Mouse (Mus musculus) urinary bladder, postnatal 4 days (tissue): ENCODE measurements around the gene Ugt1a7c.
"Not testable (repeated sequence)": the region's sequence is repeated elsewhere in the genome, so short reads cannot be mapped to it uniquely, and the experiment has no call there.

Experiments
- DNase-seq, 2 experiments: peaks; one replicate each; pipeline ENCODE4 v3.0.0; 2021 to 2022; ENCODE audit warnings: low spot score in 2 of 2

The Ugt1a7c gene

DNA sequence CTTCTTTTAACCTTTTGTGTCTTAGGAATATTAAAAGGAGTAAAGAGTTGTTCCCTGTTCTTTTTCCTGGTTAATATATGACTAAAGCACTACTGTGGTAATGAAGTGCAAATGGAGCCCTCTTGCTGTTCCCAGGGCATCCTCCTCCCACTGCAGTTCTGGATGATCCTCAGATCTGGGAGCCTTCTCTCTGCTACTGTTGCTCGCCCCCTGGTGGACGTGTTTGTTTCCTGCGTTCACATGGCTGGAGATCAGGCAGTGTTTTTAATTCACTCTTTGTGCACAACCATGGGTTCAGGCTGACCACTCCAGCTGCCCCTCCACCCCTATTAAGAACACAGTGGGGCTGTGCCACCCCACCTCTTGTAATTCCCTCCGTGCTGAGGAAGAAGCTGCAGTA is 25.7 kb downstream of the Ugt1a7c start:
- DNase-seq = not testable (repeated sequence)

GRCm38 (mm10) chr1:88121521-88121920 is 26.7 kb downstream of the Ugt1a7c start:
- not testable (repeated sequence) for DNase-seq

DNA sequence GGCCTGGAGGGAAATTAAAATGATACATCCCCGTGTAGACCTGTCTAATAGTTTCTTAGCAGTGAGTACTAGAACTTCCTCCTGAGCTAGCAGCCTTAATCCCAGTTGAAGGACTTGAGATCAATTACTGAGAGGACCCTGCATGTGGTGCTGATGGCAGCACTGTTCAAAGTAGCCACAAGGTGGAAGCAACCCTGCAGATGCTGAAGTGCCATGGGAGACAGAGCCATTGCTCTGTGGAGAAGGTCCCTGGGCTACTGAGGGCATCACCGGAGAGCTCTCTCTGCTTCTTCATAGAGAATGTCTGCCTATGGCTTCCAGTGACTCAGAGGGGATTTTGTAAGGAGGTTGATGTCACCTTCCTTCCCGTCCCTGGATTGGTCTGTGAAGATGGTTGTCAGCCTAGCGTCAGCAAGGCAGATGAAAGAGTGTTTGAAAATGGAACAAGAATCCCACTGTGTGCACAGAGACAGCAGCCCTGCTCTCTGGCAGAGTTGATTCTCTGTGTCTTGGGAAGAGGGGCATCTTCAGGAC is 31.0 kb downstream of the Ugt1a7c start:
- not testable (repeated sequence) for DNase-seq

DNA sequence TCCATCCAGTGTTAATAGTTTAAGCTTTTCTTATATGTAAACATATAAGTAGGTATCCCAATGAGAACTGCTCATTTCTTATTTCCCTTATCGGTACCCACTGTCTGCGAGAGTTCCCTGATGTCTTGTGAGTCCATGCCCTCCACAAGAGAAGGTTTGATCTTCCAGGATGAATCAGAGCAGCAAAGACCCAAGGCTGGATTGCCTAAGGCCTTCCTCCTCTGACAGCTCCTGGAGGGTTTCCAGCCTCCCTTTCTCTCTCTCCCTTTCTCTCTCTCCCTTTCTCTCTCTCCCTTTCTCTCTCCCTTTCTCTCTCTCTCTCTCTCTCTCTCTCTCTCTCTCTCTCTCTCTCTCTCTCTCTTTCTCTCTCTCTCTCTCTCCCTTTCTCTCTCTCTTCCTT is 34.2 kb downstream of the Ugt1a7c start:
- not testable (repeated sequence) for DNase-seq

DNA sequence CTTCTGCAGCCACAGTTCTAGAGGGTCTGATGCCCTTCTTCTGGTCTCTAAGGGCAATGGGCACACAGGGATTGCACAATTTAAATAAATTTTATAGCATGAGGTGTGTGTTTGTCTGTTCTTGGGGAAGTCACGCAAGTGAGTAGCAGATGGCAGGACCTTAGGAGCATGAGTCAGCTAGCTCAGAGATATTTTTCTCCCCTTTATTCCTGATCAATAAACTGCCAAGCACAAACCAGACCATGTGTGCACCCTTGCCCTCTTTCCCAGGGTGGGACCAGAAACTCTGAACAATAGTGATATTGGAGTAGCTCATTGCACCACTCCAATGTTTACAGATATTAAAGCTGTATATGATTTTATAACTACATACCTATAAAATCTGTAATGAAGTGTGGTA is 35.4 kb downstream of the Ugt1a7c start:
- DNase-seq = not testable (repeated sequence)

GRCm38 (mm10) chr1:88133908-88134456 is 39.1 kb downstream of the Ugt1a7c start:
- no peak for DNase-seq

DNA sequence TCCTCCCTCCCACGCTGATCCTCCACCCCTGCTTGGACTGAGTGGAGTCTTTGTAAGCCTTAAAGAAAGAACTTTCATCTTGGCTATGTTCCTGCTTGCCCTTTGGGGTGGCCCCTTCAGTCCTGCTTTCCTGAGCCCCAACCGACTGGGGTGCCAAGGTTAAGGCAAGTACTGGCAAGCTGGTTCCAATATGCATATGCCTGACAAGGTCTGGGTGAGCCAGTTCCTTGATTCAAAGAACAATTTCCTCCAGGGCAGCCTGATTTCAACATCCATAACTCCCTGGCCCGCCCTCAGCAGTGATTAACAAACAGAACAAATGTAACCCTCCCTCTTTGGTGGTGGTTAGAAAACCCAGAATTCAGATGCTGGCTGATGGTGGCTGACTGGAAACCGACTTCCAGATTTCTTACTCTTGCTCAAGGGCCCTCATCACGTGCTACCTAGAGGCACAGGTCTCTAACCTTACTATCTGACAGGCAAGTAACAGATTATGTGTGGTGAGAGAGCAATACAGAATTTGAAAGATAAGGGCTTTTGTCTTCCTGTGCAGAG is 39.7 kb downstream of the Ugt1a7c start, which contains the start of gene Ugt1a6a:
Gene Ugt1a6a, plus strand, starts transcription at position 353 of the 555 bp plus-strand sequence.
- DNase-seq = peak in 1 of 2 experiments; percentile 51

GRCm38 (mm10) chr1:88135229-88135904 is 40.5 kb downstream of the Ugt1a7c start:
- DNase-seq = not testable (repeated sequence)

- DNase-seq = no peak
Measured at GRCm38 (mm10) chr1:88136646-88137045, 41.8 kb downstream of the Ugt1a7c start.

GRCm38 (mm10) chr1:88137264-88137663 is 42.4 kb downstream of the Ugt1a7c start:
- no peak for DNase-seq

DNA sequence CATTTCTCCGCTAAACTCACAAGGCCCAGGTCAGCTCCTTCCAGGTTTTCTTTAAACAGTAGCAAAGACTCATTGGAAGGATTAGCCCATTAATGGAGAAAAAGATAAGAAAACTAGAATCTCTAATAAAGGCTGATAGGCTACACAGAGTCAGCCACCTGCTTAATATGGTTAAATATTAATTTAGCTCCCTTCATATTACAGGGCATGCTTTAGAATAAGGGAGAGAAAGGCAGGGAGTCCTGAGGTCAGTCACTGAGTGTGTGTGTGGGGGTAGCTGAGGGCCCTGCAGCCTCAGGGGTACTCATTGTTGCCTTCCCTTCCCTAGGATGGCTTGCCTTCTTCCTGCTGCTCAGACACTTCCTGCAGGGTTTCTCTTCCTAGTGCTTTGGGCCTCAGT is 43.3 kb downstream of the Ugt1a7c start:
- no peak for DNase-seq

- DNase-seq = not testable (repeated sequence)
Measured at GRCm38 (mm10) chr1:88140492-88140891, 45.6 kb downstream of the Ugt1a7c start.

GRCm38 (mm10) chr1:88143966-88144675 is 49.3 kb downstream of the Ugt1a7c start:
- DNase-seq = peak in 1 of 2 experiments; percentile 67

DNA sequence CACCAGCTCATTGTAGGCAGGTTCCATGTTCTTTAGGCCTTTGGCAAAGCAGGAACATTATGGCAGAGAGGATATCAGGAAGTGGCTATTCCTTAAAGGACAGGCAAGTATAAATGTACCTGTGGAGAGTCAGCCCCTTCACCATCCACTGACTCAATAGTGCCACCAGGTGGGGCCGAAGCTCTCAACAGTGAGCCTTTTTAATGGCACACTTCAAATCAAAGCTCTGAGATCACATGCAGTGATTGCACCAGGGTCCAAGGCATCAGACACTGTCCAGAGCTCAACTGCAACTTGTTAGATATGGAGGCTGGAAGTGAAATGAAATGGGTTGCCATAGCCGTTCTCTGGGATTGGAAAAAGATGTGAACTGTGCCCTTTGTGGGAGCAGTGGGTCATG is 50.4 kb downstream of the Ugt1a7c start:
- not testable (repeated sequence) for DNase-seq

DNA sequence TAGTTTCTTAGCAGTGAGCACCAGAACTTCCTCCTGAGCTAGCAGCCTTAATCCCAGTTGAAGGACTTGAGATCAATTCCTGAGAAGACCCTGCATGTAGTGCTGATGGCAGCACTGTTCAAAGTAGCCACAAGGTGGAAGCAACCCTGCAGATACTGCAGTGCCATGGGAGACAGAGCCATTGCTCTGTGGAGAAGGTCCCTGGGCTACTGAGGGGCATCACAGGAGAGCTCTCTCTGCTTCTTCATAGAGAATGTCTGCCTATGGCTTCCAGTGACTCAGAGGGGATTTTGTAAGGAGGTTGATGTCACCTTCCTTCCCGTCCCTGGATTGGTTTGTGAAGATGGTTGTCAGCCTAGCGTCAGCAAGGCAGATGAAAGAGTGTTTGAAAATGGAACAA is 55.3 kb downstream of the Ugt1a7c start:
- DNase-seq = not testable (repeated sequence)

DNA sequence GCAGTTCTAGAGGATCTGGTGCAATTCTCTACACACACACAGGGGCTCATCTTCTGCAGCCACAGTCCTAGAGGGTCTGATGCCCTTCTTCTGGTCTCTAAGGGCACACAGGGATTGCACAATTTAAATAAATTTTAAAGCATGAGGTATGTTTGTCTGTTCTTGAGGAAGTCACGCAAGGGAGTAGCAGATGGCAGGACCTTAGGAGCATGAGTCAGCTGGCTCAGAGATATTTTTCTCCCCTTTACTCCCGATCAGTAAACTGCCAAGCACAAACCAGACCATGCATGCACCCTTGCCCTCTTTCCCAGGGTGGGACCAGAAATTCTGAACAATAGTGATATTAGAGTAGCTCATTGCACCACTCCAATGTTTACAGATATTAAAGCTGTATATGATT is 63.6 kb downstream of the Ugt1a7c start:
- no peak for DNase-seq

GRCm38 (mm10) chr1:88165711-88166110 is 70.8 kb downstream of the Ugt1a7c start, which contains the start of gene Ugt1a5:
TSS of gene Ugt1a5 (plus strand) at chr1:88166012.
- DNase-seq = no peak

- not testable (repeated sequence) for DNase-seq
Measured at GRCm38 (mm10) chr1:88172190-88172589, 77.3 kb downstream of the Ugt1a7c start.

DNA sequence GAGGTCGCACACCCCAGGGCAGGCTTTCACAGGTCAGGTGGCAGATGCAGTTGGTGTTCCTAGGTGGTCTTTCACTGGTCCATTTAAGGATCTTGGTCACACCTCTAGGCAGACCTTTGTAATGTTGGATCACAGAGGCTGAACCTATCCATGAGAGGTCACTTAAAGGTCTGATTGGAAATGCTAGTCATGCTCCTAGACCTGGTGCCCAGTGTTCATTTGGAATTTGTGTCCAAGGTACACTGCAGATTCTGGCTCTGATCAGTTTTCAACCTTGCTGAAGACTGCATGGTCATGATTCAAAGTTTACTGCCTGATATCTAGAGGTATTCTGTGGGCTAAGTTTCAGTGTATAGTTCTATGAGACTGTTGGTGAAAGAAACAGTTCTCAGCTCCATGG is 84.8 kb downstream of the Ugt1a7c start:
- DNase-seq = no peak

DNA sequence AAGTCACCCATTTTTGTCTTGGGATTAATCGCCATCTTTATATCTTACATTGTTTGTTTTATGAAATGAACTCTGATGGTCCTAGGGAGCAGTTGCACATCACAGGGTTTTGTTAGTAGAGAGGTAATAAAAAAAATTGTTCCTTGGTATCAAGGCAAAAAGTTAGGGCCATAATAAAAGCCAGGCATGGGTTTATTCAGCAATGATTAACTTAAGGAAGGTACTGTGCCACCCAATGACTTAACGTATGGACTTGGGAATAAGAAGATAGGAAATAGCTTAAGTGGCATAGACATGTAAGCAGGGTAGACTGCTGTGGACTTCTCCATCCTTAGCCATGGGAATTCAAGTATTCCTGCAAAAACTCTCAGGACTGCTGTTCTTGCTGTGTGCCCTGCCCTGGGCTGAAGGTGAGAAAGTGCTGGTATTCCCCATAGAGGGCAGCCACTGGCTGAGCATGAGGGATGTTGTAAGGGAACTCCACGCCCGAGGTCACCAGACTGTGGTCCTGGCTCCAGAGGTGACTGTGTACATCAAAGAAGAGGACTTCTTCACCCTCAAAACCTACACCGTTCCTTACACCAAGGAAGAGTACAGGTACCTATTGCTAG is 91.6 kb downstream of the Ugt1a7c start:
- DNase-seq = no peak

- no peak for DNase-seq
Measured at GRCm38 (mm10) chr1:88192136-88192535, 97.3 kb downstream of the Ugt1a7c start.

DNA sequence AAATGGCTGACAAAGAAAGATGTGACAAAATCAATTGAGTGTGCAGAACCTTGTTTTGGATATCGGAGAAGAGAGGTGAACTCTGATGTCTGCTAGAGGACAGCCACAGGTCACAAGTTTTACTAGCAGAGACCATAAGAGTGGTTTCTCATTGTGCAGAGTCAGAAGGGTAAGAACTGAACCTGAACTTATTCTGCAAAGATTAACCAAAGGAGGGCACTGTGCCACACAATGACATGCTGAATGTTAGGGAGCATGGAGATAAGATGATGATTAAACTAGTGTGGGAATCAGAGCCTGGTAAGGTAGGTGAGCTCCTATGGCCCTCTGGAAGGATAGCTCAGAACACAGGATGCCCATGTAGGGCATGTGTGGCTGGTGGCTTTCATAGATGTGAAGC is 100.8 kb downstream of the Ugt1a7c start:
- DNase-seq = no peak
